Mouse (Mus musculus): Measurements from ENCODE around the gene Actn1. TPM values are rescaled to one million over a fixed set of nuclear protein-coding genes. Genes with fewer than 3 reads are reported as not detected.

Gene Actn1
- polyA plus RNA-seq, 1 experiment from 2014 or later: 44.5 TPM

GRCm38 (mm10) chr12:80232076-80232839, 27.9 kb downstream of the Actn1 start:
- WGBS: 78% methylated on average over 9 of the region's 9 CpGs
- Histone ChIP-seq H3K27ac (ENCODE audit: low read length) (peak overlapping the region; percentile 91), H3K36me3 (ENCODE audit: control insufficient read depth, insufficient read depth, low read length) (peaks cover 6% of the 10 kb centered on the region; the same call in 1 of the 2 replicates), H3K4me3 (ENCODE audit: low read length) (no peak overlapping the region), H3K4me1 (ENCODE audit: control insufficient read depth, insufficient read depth, low read length) (peaks cover 59% of the 10 kb centered on the region), H3K27me3 (replicated peaks; ENCODE audit: control insufficient read depth, insufficient read depth, low read length) (no peaks in the 10 kb centered on the region), H3K9ac (ENCODE audit: low read depth, low read length) (no peak overlapping the region; the same call in 1 of the 2 replicates), H3K4me2 (ENCODE audit: low read depth, low read length) (0 out of 2 replicates have a peak overlapping the region, but pooled peaks have one; percentile 37), H3K9me3 (ENCODE audit: control insufficient read depth, low read length) (0 out of 2 replicates have a peak, but pooled peaks cover 3% of the 10 kb centered on the region)
- ATAC-seq: no peak

- no peak for ATAC-seq
- Histone ChIP-seq H3K27me3 (replicated peaks; ENCODE audit: control insufficient read depth, insufficient read depth, low read length) (no peaks in the 10 kb centered on the region), H3K36me3 (ENCODE audit: control insufficient read depth, insufficient read depth, low read length) (peaks cover 6% of the 10 kb centered on the region; the same call in 1 of the 2 replicates), H3K27ac (ENCODE audit: low read length) (peak overlapping the region; percentile 91), H3K4me3 (ENCODE audit: low read length) (no peak overlapping the region), H3K9ac (ENCODE audit: low read depth, low read length) (peak overlapping the region; percentile 12; the same call in 1 of the 2 replicates), H3K4me2 (ENCODE audit: low read depth, low read length) (peak overlapping the region; percentile 37), H3K4me1 (ENCODE audit: control insufficient read depth, insufficient read depth, low read length) (peaks cover 56% of the 10 kb centered on the region), H3K9me3 (ENCODE audit: control insufficient read depth, low read length) (0 out of 2 replicates have a peak, but pooled peaks cover 3% of the 10 kb centered on the region)
- 18% methylated on average over 5 of the region's 5 CpGs for WGBS
These were observed 28.9 kb downstream of the Actn1 start for GRCm38 (mm10) chr12:80231317-80231716.

DNA sequence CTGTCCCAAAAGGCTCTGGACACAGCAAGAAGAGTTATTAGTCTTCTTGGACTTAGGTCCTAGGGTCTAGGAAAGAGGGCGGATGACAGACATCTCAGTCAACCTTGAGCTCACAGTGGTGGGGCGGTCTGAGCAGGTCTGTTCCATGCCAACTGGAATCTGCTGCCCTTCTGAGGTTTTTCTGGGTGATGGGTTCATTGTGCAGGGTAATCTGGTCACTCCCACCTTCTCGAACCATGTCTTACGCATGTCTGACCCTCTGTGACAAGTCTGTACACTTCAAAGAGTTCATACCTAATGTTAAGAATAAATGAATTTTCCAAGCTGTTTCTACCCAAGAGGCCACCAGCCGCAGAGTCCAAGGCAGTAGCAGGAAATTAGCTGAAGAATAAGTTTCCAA, 29.3 kb downstream of the Actn1 start:
- Histone ChIP-seq H3K36me3 (ENCODE audit: control insufficient read depth, insufficient read depth, low read length) (peaks cover 6% of the 10 kb centered on the region; the same call in 1 of the 2 replicates), H3K9me3 (ENCODE audit: control insufficient read depth, low read length) (0 out of 2 replicates have a peak, but pooled peaks cover 3% of the 10 kb centered on the region), H3K4me3 (ENCODE audit: low read length) (peak overlapping the region; percentile 7; the same call in 1 of the 2 replicates), H3K4me1 (ENCODE audit: control insufficient read depth, insufficient read depth, low read length) (peaks cover 61% of the 10 kb centered on the region), H3K4me2 (ENCODE audit: low read depth, low read length) (peak overlapping the region; percentile 37), H3K27me3 (replicated peaks; ENCODE audit: control insufficient read depth, insufficient read depth, low read length) (no peaks in the 10 kb centered on the region), H3K9ac (ENCODE audit: low read depth, low read length) (peak overlapping the region; percentile 50), H3K27ac (ENCODE audit: low read length) (peak overlapping the region; percentile 91)
- 40% methylated on average over 5 of the region's 5 CpGs for WGBS
- peak; percentile 1; the same call in 1 of the 2 replicates for ATAC-seq

GRCm38 (mm10) chr12:80230111-80230700, 30.0 kb downstream of the Actn1 start:
- H3K9ac ChIP-seq (ENCODE audit: low read depth, low read length): peak overlapping the region; percentile 59
- H3K4me1 ChIP-seq (ENCODE audit: control insufficient read depth, insufficient read depth, low read length): peaks cover 61% of the 10 kb centered on the region
- 0 out of 2 replicates have a peak, but pooled peaks cover 3% of the 10 kb centered on the region for H3K9me3 ChIP-seq (ENCODE audit: control insufficient read depth, low read length)
- H3K27me3 ChIP-seq (replicated peaks; ENCODE audit: control insufficient read depth, insufficient read depth, low read length): no peaks in the 10 kb centered on the region
- H3K4me3 ChIP-seq (ENCODE audit: low read length): peak overlapping the region; percentile 7; the same call in 1 of the 2 replicates
- H3K27ac ChIP-seq (ENCODE audit: low read length): peak overlapping the region; percentile 91
- peaks cover 6% of the 10 kb centered on the region; the same call in 1 of the 2 replicates for H3K36me3 ChIP-seq (ENCODE audit: control insufficient read depth, insufficient read depth, low read length)
- H3K4me2 ChIP-seq (ENCODE audit: low read depth, low read length): peak overlapping the region; percentile 37
- ATAC-seq: peak; percentile 93
- 6% methylated on average over 10 of the region's 10 CpGs for WGBS

GRCm38 (mm10) chr12:80229010-80229800, 31.0 kb downstream of the Actn1 start:
- ATAC-seq: peak; percentile 19

DNA sequence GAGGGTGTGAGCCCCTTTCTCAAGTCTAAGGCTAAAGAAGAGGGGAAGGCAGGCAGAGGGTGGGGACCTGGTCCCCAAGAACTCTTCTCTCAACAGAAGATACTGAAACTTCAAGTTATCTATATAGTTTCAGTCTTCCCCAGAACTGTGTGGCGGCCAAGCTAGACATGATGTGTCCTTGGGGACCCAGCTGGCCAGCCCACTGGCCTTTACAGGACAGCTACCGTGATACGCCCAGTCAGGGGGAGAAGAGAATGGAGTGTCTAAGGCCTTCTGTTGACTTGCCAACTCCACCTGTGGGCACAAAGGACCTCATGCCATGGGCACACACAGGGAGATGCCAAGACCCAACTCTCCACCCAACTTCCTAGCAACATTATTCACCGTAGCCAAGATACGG, 31.8 kb downstream of the Actn1 start:
- no peak for ATAC-seq

More at GRCm38 (mm10) chr12:80229010-80229800, 31.0 kb downstream of the Actn1 start:
- Histone ChIP-seq H3K36me3 (ENCODE audit: control insufficient read depth, insufficient read depth, low read length) (no peaks in the 10 kb centered on the region), H3K27ac (ENCODE audit: low read length) (peak overlapping the region; percentile 91), H3K4me3 (ENCODE audit: low read length) (no peak overlapping the region), H3K4me1 (ENCODE audit: control insufficient read depth, insufficient read depth, low read length) (peaks cover 69% of the 10 kb centered on the region), H3K4me2 (ENCODE audit: low read depth, low read length) (peak overlapping the region; percentile 37), H3K27me3 (replicated peaks; ENCODE audit: control insufficient read depth, insufficient read depth, low read length) (no peaks in the 10 kb centered on the region), H3K9me3 (ENCODE audit: control insufficient read depth, low read length) (0 out of 2 replicates have a peak, but pooled peaks cover 3% of the 10 kb centered on the region), H3K9ac (ENCODE audit: low read depth, low read length) (peak overlapping the region; percentile 59)
- WGBS: 35% methylated on average over 5 of the region's 5 CpGs

DNA sequence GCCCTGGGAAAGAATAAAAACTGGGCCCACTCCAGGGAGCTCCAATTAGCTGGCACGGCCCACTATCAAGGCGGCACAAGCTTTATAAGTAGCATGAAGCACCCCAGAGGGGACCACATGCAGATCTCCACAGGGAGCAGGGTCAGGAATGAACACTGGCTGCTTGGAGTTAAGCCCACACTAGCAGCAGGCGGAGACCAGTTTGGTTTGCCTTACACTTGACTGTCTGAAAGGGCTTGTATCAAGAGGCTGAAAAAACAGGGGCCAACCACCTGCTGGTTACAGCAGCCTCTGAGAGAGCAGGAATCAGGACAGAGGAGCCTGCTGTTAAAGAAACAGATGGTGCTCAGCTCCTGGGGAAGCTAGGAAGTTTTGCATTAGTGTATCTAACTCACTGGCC, 32.3 kb downstream of the Actn1 start:
- ATAC-seq: no peak
- no peak overlapping the region for H3K4me3 ChIP-seq (ENCODE audit: low read length)
- no peak overlapping the region for H3K4me2 ChIP-seq (ENCODE audit: low read depth, low read length)
- H3K9ac ChIP-seq (ENCODE audit: low read depth, low read length): no peak overlapping the region
- no peaks in the 10 kb centered on the region for H3K36me3 ChIP-seq (ENCODE audit: control insufficient read depth, insufficient read depth, low read length)
- no peaks in the 10 kb centered on the region for H3K9me3 ChIP-seq (ENCODE audit: control insufficient read depth, low read length)
- H3K27ac ChIP-seq (ENCODE audit: low read length): peak overlapping the region; percentile 91
- peaks cover 82% of the 10 kb centered on the region for H3K4me1 ChIP-seq (ENCODE audit: control insufficient read depth, insufficient read depth, low read length)
- no peaks in the 10 kb centered on the region for H3K27me3 ChIP-seq (replicated peaks; ENCODE audit: control insufficient read depth, insufficient read depth, low read length)
- WGBS: 43% methylated on average over 3 of the region's 3 CpGs

More for the DNA sequence above, 31.8 kb downstream of the Actn1 start:
- 85% methylated on average over 5 of the region's 5 CpGs for WGBS
- Histone ChIP-seq H3K9ac (ENCODE audit: low read depth, low read length) (no peak overlapping the region), H3K4me3 (ENCODE audit: low read length) (no peak overlapping the region), H3K27ac (ENCODE audit: low read length) (peak overlapping the region; percentile 91), H3K4me2 (ENCODE audit: low read depth, low read length) (no peak overlapping the region), H3K9me3 (ENCODE audit: control insufficient read depth, low read length) (no peaks in the 10 kb centered on the region), H3K36me3 (ENCODE audit: control insufficient read depth, insufficient read depth, low read length) (no peaks in the 10 kb centered on the region), H3K4me1 (ENCODE audit: control insufficient read depth, insufficient read depth, low read length) (peaks cover 77% of the 10 kb centered on the region), H3K27me3 (replicated peaks; ENCODE audit: control insufficient read depth, insufficient read depth, low read length) (no peaks in the 10 kb centered on the region)

DNA sequence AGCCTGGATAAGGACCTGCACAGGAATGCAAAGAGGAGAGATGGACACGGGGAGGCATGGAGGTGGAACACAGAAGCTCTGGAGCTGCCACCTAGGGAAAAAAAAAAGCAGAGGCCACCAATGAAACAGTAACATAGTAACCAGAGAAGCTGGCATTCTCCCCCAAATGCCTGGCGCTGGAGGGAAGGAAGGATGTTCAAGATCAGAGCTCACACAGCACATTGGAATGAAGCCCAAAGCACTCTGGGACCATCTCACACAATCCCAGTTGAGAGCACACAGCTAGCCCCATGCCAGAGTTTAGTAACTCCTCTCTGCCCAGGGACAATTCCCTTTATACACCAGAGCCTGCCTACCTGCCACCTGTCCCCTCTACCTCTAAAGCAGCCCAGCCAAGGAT, 34.1 kb downstream of the Actn1 start:
- H3K4me1 ChIP-seq (ENCODE audit: control insufficient read depth, insufficient read depth, low read length): peaks cover 79% of the 10 kb centered on the region
- 70% methylated on average over 2 of the region's 2 CpGs for WGBS
- H3K27me3 ChIP-seq (replicated peaks; ENCODE audit: control insufficient read depth, insufficient read depth, low read length): no peaks in the 10 kb centered on the region
- no peaks in the 10 kb centered on the region for H3K9me3 ChIP-seq (ENCODE audit: control insufficient read depth, low read length)
- no peak overlapping the region for H3K9ac ChIP-seq (ENCODE audit: low read depth, low read length)
- H3K4me2 ChIP-seq (ENCODE audit: low read depth, low read length): no peak overlapping the region
- ATAC-seq: no peak
- no peak overlapping the region for H3K27ac ChIP-seq (ENCODE audit: low read length)
- no peak overlapping the region for H3K4me3 ChIP-seq (ENCODE audit: low read length)
- 0 out of 2 replicates have a peak, but pooled peaks cover 2% of the 10 kb centered on the region for H3K36me3 ChIP-seq (ENCODE audit: control insufficient read depth, insufficient read depth, low read length)
